Mouse (Mus musculus) testis, adult 2 months (tissue): Measurements from ENCODE around the gene Magi1. TPM values are rescaled to one million over a fixed set of nuclear protein-coding genes. Genes with fewer than 3 reads are reported as not detected.

Experiments used
- H3K27ac ChIP-seq: fragments of 200-500 bp; 2 replicates; pipeline ENCODE4 v1.5.1; 2012; ENCODE audit warnings: low read depth, low read length; ENCODE audit not compliant: control insufficient read depth, insufficient read depth
- H3K27me3 ChIP-seq: fragments of 200-500 bp; 2 replicates; pipeline ENCODE4 v1.6.1; 2012; ENCODE audit warnings: mild to moderate bottlenecking, low read length, moderate library complexity; ENCODE audit not compliant: control insufficient read depth, insufficient read depth
- H3K36me3 ChIP-seq: fragments of 200-500 bp; 2 replicates; pipeline ENCODE4 v1.6.1; 2012; ENCODE audit warnings: mild to moderate bottlenecking, low read length; ENCODE audit not compliant: control insufficient read depth, insufficient read depth
- H3K4me1 ChIP-seq: fragments of 200-500 bp; 2 replicates; pipeline ENCODE4 v1.6.1; 2012; ENCODE audit warnings: low read length; ENCODE audit not compliant: control insufficient read depth, insufficient read depth
- H3K4me3 ChIP-seq: fragments of 200-500 bp; 2 replicates; pipeline ENCODE4 v1.5.1; 2012; ENCODE audit warnings: low read depth, mild to moderate bottlenecking, low read length, moderate library complexity, mixed read lengths; ENCODE audit not compliant: control insufficient read depth
- CTCF ChIP-seq: fragments of 200-500 bp; IDR thresholded peaks from 2 replicates; pipeline ENCODE4 v1.5.1; 2012; ENCODE audit warnings: low read depth, mild to moderate bottlenecking, inconsistent platforms, low read length, moderate library complexity; ENCODE audit not compliant: control insufficient read depth, insufficient read depth, insufficient replicate concordance
- POLR2A ChIP-seq: fragments of 200-500 bp; IDR thresholded peaks from 2 replicates; pipeline ENCODE4 v1.6.1; 2012; ENCODE audit warnings: low read depth, mild to moderate bottlenecking, inconsistent platforms, low read length, moderate library complexity; ENCODE audit not compliant: control insufficient read depth
- polyA plus RNA-seq: library from polyadenylated mRNA; depleted of rRNA; stranded (reverse); fragments of >200 nt; gene quantifications from 2 replicates; pipeline ENCODE4 v1.2.3, GENCODE M21; 2012

Magi1 gene
- polyA plus RNA-seq, 1 experiment = 11.1 TPM

DNA sequence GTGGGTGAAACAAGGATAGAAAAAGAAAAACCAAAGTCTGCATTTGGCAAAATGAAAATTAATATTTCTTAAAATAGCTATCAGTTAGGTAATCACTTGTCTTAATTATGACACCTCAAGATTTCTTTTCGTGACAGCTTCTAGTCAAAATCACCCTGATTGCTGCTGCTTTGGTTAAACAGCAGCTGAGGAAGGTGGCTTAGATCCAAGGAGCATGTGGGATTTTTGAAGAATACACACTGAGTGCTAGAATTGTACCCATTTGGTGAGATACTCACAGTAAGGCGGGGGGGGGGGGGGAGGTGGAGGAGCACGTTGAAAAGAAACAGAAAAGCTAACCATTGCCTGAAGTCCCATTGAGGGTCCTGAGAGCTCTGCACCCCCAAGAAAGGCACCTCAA, 438.2 kb downstream of the Magi1 start:
- no peak overlapping the region for H3K27ac ChIP-seq
- TF ChIP-seq CTCF (no peak), POLR2A (no peak)
- no peaks in the 10 kb centered on the region for H3K36me3 ChIP-seq
- no peaks in the 10 kb centered on the region for H3K27me3 ChIP-seq
- H3K4me1 ChIP-seq = no peaks in the 10 kb centered on the region
- no peak overlapping the region for H3K4me3 ChIP-seq

- no peak for TF ChIP-seq CTCF
- Histone ChIP-seq H3K27ac (no peak overlapping the region), H3K27me3 (no peaks in the 10 kb centered on the region), H3K4me3 (no peak overlapping the region), H3K36me3 (no peaks in the 10 kb centered on the region), H3K4me1 (no peaks in the 10 kb centered on the region)
Measured at GRCm38 (mm10) chr6:93845080-93845479, 438.6 kb downstream of the Magi1 start.

- TF ChIP-seq POLR2A (no peak), CTCF (no peak)
- H3K36me3 ChIP-seq = no peaks in the 10 kb centered on the region
- H3K27ac ChIP-seq = no peak overlapping the region
- no peak overlapping the region for H3K4me3 ChIP-seq
- no peaks in the 10 kb centered on the region for H3K4me1 ChIP-seq
- no peaks in the 10 kb centered on the region for H3K27me3 ChIP-seq
Measured at GRCm38 (mm10) chr6:93844576-93844975, 439.1 kb downstream of the Magi1 start.

DNA sequence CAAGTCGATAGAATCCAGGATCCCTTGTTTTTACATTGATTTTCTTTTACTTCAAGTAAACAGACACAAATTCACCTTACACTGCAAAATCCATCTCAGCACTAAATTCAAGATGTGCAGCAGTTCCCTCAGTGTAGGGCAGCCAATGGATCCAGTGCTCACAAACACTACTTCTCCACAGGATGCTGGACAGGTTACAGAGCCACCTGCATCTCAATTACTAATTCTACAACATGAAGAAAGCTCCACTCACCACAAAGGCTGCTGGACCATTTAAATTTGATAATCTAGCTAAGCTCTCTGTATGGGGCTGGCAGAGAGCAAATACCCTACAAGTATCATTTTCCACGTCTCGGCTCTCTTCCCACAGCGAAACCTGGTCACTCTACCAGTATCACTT, 445.3 kb downstream of the Magi1 start:
- H3K27me3 ChIP-seq = no peaks in the 10 kb centered on the region
- no peak overlapping the region for H3K4me3 ChIP-seq
- no peak overlapping the region for H3K27ac ChIP-seq
- H3K4me1 ChIP-seq = no peaks in the 10 kb centered on the region
- H3K36me3 ChIP-seq = no peaks in the 10 kb centered on the region
- no peak for TF ChIP-seq POLR2A
- TF ChIP-seq CTCF = no peak

- TF ChIP-seq CTCF (no peak), POLR2A (no peak)
- Histone ChIP-seq H3K27me3 (no peaks in the 10 kb centered on the region), H3K36me3 (no peaks in the 10 kb centered on the region), H3K27ac (no peak overlapping the region), H3K4me3 (no peak overlapping the region), H3K4me1 (no peaks in the 10 kb centered on the region)
Measured at GRCm38 (mm10) chr6:93836585-93836984, 447.1 kb downstream of the Magi1 start.

DNA sequence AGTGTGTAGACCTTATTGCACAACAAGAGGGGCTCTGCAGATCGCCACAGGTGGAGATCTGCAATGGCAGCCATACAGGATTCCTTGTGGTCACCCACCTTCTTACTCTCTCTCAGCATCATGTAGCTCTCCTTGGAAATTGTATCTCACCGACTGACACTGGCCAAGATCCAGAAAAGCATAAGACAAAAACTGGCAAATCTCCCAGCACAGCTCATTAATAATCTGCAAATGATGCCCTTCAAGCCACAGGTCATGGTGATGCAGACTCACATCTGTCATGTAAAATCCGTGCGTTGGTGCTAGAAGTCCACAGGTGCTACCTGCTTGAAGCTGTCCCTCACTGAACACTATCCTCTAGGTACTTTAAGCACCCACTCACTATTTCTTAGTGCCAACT, 448.5 kb downstream of the Magi1 start:
- Histone ChIP-seq H3K4me3 (no peak overlapping the region), H3K27ac (no peak overlapping the region), H3K27me3 (no peaks in the 10 kb centered on the region), H3K4me1 (peaks cover 1% of the 10 kb centered on the region; the same call in 1 of the 2 replicates), H3K36me3 (no peaks in the 10 kb centered on the region)
- TF ChIP-seq CTCF = no peak

DNA sequence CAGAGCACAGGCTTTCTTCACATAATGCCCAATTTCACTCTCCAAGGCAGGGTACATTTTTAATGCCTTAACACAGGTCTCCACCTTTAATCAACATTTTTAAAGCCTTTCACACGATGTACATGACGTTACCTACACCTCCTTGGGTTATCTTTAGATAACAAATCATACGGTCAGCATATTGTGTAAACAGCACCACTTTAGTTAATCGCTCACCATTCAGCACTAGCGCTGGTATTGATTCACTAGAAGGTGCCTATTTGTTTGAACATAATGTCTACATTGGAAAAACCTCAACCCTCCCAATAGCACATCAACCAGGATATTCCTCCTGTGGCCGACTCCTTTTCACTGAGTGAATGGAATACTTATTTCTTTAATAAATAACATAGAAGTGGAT, 455.5 kb downstream of the Magi1 start:
- TF ChIP-seq CTCF (no peak), POLR2A (no peak)
- Histone ChIP-seq H3K4me1 (peaks cover 2% of the 10 kb centered on the region; the same call in 1 of the 2 replicates), H3K27me3 (no peaks in the 10 kb centered on the region), H3K4me3 (no peak overlapping the region), H3K36me3 (no peaks in the 10 kb centered on the region), H3K27ac (no peak overlapping the region)

DNA sequence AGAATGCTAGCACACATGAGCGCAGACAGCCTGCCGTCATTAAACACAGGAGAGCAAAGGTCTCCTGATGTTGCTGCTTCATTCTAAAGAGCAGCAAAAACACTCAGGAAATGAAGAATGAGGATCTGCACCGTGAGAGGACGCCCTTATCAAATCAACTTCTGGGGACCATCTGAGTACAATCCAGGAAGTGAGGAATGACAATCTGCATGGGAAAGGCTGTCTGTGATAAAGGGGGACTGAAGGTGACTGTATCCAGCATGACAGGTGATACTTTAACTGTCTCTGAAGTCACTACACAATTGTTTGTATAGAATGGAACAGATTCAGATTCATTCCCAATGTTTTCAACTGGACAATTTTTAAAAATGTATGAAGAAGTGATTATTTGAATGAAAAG, 456.8 kb downstream of the Magi1 start:
- no peak for TF ChIP-seq CTCF
- TF ChIP-seq POLR2A = no peak
- H3K4me3 ChIP-seq = no peak overlapping the region
- peaks cover 2% of the 10 kb centered on the region; the same call in 1 of the 2 replicates for H3K4me1 ChIP-seq
- no peaks in the 10 kb centered on the region for H3K36me3 ChIP-seq
- no peaks in the 10 kb centered on the region for H3K27me3 ChIP-seq
- H3K27ac ChIP-seq = no peak overlapping the region
